Comparison of ENCODE assay signal across 20 mouse cellular contexts in the genomic region with DNA sequence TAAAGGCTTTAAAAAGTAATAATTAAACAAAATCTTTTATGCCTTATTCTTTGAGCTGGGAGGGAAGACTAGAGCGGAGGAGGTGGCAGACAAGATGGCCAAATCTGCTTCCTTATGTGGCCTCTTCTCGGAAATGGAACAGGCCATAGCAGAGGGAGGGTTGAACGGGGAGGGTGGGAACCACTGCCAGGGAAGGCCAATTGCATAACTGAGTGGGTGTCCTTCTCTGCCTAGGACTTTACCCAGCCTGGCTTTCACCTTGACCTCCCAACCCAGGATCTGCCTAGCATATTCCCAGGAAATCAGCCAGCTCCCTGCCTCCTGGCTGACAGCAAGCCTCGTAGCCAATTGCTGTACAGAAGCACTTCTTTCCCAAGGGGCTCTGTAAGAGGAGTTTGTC. TPM values are rescaled to one million over a fixed set of nuclear protein-coding genes. Genes with fewer than 3 reads are reported as not detected.
A peak's percentile ranks its signal among the peaks of the same experiment; 100 is the strongest.
DNase-seq lines count a peak whose midpoint lies in the region; ATAC-seq and TF ChIP-seq lines count a peak whose summit lies in the region.
"Had no signal": no experiment of that assay in that cellular context is flagged by ENCODE, and none has a peak within 500 bp of the region (broad histone marks: within the 10 kb centered on the region; RNA-seq: fewer than 3 reads in every experiment).

No protein-coding gene starts in this region.

- peaks cover 20% of the 10 kb centered on the region for H3K9me3 ChIP-seq in heart, embryonic 12.5 days (replicated peaks)
- no peaks in the 10 kb centered on the region for H3K9me3 ChIP-seq in kidney, embryonic 16.5 days (ENCODE audit: low read length)
- H3K9me3 ChIP-seq in forebrain, embryonic 14.5 days (replicated peaks; ENCODE audit: control insufficient read depth, low read length): no peaks in the 10 kb centered on the region

- DNase-seq in heart, adult 11 months: peak; percentile 81
- DNase-seq in testis, postnatal 14 days (ENCODE audit: low spot score): peak; percentile 9
- DNase-seq in testis, postnatal 10 days (ENCODE audit: low spot score): no peak
- DNase-seq in forebrain, embryonic 14.5 days (ENCODE audit: low spot score): no peak
- no peak for DNase-seq in thymus, postnatal 25 days
- DNase-seq: cerebellum, adult 11-12 months; cerebellum, postnatal 36 days; forebrain, postnatal 0 days; gastrocnemius, postnatal 10 days; heart, postnatal 4 days; lung, postnatal 10 days had no signal

- H3K9ac ChIP-seq in heart, embryonic 12.5 days: no peak overlapping the region
- H3K9ac ChIP-seq in kidney, embryonic 16.5 days (replicated peaks; ENCODE audit: low read length): no peak overlapping the region
- H3K9ac ChIP-seq in forebrain, embryonic 14.5 days (ENCODE audit: low read length): no peak overlapping the region
- H3K9ac ChIP-seq: forebrain, postnatal 0 days; limb, embryonic 12.5 days had no signal

- no peak for TF ChIP-seq POLR2A in myocyte (IDR thresholded peaks at IDR 0.05; ENCODE audit: insufficient read length, low read depth)

- H3K4me2 ChIP-seq in heart, embryonic 12.5 days: no peak overlapping the region
- no peak overlapping the region for H3K4me2 ChIP-seq in kidney, embryonic 16.5 days (replicated peaks; ENCODE audit: low read depth, low read length)
- H3K4me2 ChIP-seq in myocyte (ENCODE audit: low read depth): peak overlapping the region; percentile 58
- no peak overlapping the region for H3K4me2 ChIP-seq in forebrain, embryonic 14.5 days (ENCODE audit: low read length)
- H3K4me2 ChIP-seq: heart, embryonic 11.5 days; limb, embryonic 12.5 days had no signal

- no peaks in the 10 kb centered on the region for H3K27me3 ChIP-seq in heart, embryonic 12.5 days (replicated peaks)
- H3K27me3 ChIP-seq in kidney, embryonic 16.5 days (ENCODE audit: insufficient read depth, low read length): no peaks in the 10 kb centered on the region
- H3K27me3 ChIP-seq in myocyte (ENCODE audit: control insufficient read depth, insufficient read depth, insufficient read length): no peaks in the 10 kb centered on the region
- H3K27me3 ChIP-seq in forebrain, embryonic 14.5 days (replicated peaks; ENCODE audit: control insufficient read depth, insufficient read depth, low read length): no peaks in the 10 kb centered on the region
- H3K27me3 ChIP-seq: limb, embryonic 12.5 days had no signal

- H3ac ChIP-seq in myocyte (ENCODE audit: control insufficient read depth, insufficient read length): no peak overlapping the region

- no peaks in the 10 kb centered on the region for H3K79me2 ChIP-seq in myocyte (ENCODE audit: control insufficient read depth, insufficient read depth)

- H3K4me3 ChIP-seq in heart, embryonic 12.5 days: no peak overlapping the region
- no peak overlapping the region for H3K4me3 ChIP-seq in kidney, embryonic 16.5 days (ENCODE audit: low read length)
- no peak overlapping the region for H3K4me3 ChIP-seq in myocyte
- H3K4me3 ChIP-seq in forebrain, embryonic 14.5 days (ENCODE audit: low read depth, low read length): no peak overlapping the region
- H3K4me3 ChIP-seq: left cerebral cortex, adult 2 months; limb, embryonic 12.5 days had no signal

- H3K36me3 ChIP-seq in heart, embryonic 12.5 days: no peaks in the 10 kb centered on the region
- H3K36me3 ChIP-seq in kidney, embryonic 16.5 days (ENCODE audit: insufficient read depth, low read length): no peaks in the 10 kb centered on the region
- no peaks in the 10 kb centered on the region for H3K36me3 ChIP-seq in myocyte (ENCODE audit: control insufficient read depth, insufficient read depth)
- no peaks in the 10 kb centered on the region for H3K36me3 ChIP-seq in forebrain, embryonic 14.5 days (ENCODE audit: control insufficient read depth, insufficient read depth, low read length)
- H3K36me3 ChIP-seq: limb, embryonic 12.5 days had no signal

- ATAC-seq in heart, embryonic 12.5 days (ENCODE audit: insufficient number of reproducible peaks, low FRiP score): no peak
- ATAC-seq in kidney, embryonic 16.5 days (ENCODE audit: low FRiP score, low TSS enrichment): peak; percentile 64; the same call in 1 of the 2 replicates
- ATAC-seq in forebrain, embryonic 14.5 days: no peak
- ATAC-seq: forebrain, postnatal 0 days; hindbrain, postnatal 0 days had no signal

- H3K4me1 ChIP-seq in heart, embryonic 12.5 days (replicated peaks): no peaks in the 10 kb centered on the region
- H3K4me1 ChIP-seq in kidney, embryonic 16.5 days (ENCODE audit: insufficient read depth, low read length): no peaks in the 10 kb centered on the region
- no peaks in the 10 kb centered on the region for H3K4me1 ChIP-seq in forebrain, embryonic 14.5 days (ENCODE audit: control insufficient read depth, insufficient read depth, low read length)
- H3K4me1 ChIP-seq: limb, embryonic 12.5 days had no signal

- no peak overlapping the region for H3K27ac ChIP-seq in heart, embryonic 12.5 days (ENCODE audit: poor library complexity, severe bottlenecking)
- no peak overlapping the region for H3K27ac ChIP-seq in kidney, embryonic 16.5 days (ENCODE audit: low read length)
- H3K27ac ChIP-seq in forebrain, embryonic 14.5 days (ENCODE audit: low read depth, low read length): no peak overlapping the region
- H3K27ac ChIP-seq: hindbrain, postnatal 0 days; left cerebral cortex, adult 2 months; limb, embryonic 12.5 days had no signal

- 73% methylated on average over 4 of the region's 4 CpGs for WGBS in heart, embryonic 12.5 days
- 50% methylated on average over 4 of the region's 4 CpGs for WGBS in kidney, embryonic 16.5 days
- WGBS in forebrain, embryonic 14.5 days: 93% methylated on average over 4 of the region's 4 CpGs

TF ChIP-seq in myocyte, 11 proteins besides CTCF, POLR2A, EP300 and RAD21:
- no peak for TF ChIP-seq SRF (IDR thresholded peaks at IDR 0.05; ENCODE audit: control insufficient read depth, insufficient read length, low read depth)
- no peak for TF ChIP-seq MYOG (IDR thresholded peaks at IDR 0.05; ENCODE audit: control insufficient read depth in 1 of 3, insufficient read depth in 1 of 3, insufficient read length in 2 of 3, low read depth in 2 of 3)
- no peak for TF ChIP-seq TCF3 (IDR thresholded peaks at IDR 0.05; ENCODE audit: insufficient read length, low read depth)
- TF ChIP-seq CEBPB (IDR thresholded peaks at IDR 0.05; ENCODE audit: insufficient read depth, poor library complexity, severe bottlenecking): no peak
- no peak for TF ChIP-seq REST (IDR thresholded peaks at IDR 0.05; ENCODE audit: insufficient read depth, insufficient read length)
- TF ChIP-seq TCF12 (IDR thresholded peaks at IDR 0.05; ENCODE audit: insufficient read depth, poor library complexity, severe bottlenecking): no peak
- TF ChIP-seq E2F4 (IDR thresholded peaks at IDR 0.05; ENCODE audit: insufficient read depth): no peak
- TF ChIP-seq USF1 (IDR thresholded peaks at IDR 0.05; ENCODE audit: low read depth): no peak
- no peak for TF ChIP-seq MAX (IDR thresholded peaks at IDR 0.05; ENCODE audit: low read depth)
- TF ChIP-seq POLR2AphosphoS2 (IDR thresholded peaks at IDR 0.05; ENCODE audit: insufficient read length, low read depth): no peak
- TF ChIP-seq MYOD1 (IDR thresholded peaks at IDR 0.05; ENCODE audit: control insufficient read depth in 1 of 3, insufficient read length in 2 of 3, low read depth in 2 of 3): no peak
TF ChIP-seq in myocyte: peak in this region for 0.

RNA-seq across cellular contexts. Expression of a gene that starts 4.5 kb away (rescaled TPM):
- 0.17 and 0.32 TPM in 2 replicates for polyA plus RNA-seq in heart, embryonic 12.5 days (2016; fragmentation: Nextera tagmentation; extraction: Ambion mirVana)
- 1.3 and 1.5 TPM in 2 replicates for polyA plus RNA-seq in kidney, embryonic 16.5 days (2015; fragmentation: Nextera tagmentation; extraction: Ambion mirVana)
- polyA plus RNA-seq in myocyte (2012; fragmentation: generic; extraction: Trizol): 0.53 TPM
- not detected in 2 replicates for polyA plus RNA-seq in forebrain, embryonic 14.5 days (2014; fragmentation: Nextera tagmentation; extraction: Ambion mirVana)
- polyA plus RNA-seq: embryonic facial prominence, embryonic 11.5 days; forebrain, postnatal 0 days; hindbrain, postnatal 0 days; limb, embryonic 12.5 days had no signal

RNA-seq across cellular contexts. Expression of a gene that starts 26.5 kb away (rescaled TPM):
- polyA plus RNA-seq in heart, embryonic 12.5 days (2016; fragmentation: Nextera tagmentation; extraction: Ambion mirVana): not detected in 2 replicates
- not detected in 2 replicates for polyA plus RNA-seq in kidney, embryonic 16.5 days (2015; fragmentation: Nextera tagmentation; extraction: Ambion mirVana)
- polyA plus RNA-seq in myocyte (2012; fragmentation: generic; extraction: Trizol): 0.10 TPM
- not detected in 2 replicates for polyA plus RNA-seq in forebrain, embryonic 14.5 days (2014; fragmentation: Nextera tagmentation; extraction: Ambion mirVana)
- polyA plus RNA-seq: embryonic facial prominence, embryonic 11.5 days; forebrain, postnatal 0 days; limb, embryonic 12.5 days; testis, adult 2 months had no signal

RNA-seq across cellular contexts. Expression of a gene that starts 50.3 kb away (rescaled TPM):
- 0.17 and 0.28 TPM in 2 replicates for polyA plus RNA-seq in heart, embryonic 12.5 days (2016; fragmentation: Nextera tagmentation; extraction: Ambion mirVana)
- polyA plus RNA-seq in kidney, embryonic 16.5 days (2015; fragmentation: Nextera tagmentation; extraction: Ambion mirVana): 0.06 TPM in 1 of 2 replicates, not detected in the other
- 0.14 TPM for polyA plus RNA-seq in myocyte (2012; fragmentation: generic; extraction: Trizol)
- not detected in 2 replicates for polyA plus RNA-seq in forebrain, embryonic 14.5 days (2014; fragmentation: Nextera tagmentation; extraction: Ambion mirVana)
- polyA plus RNA-seq: embryonic facial prominence, embryonic 11.5 days; limb, embryonic 12.5 days had no signal

RNA-seq across cellular contexts. Expression of a gene that starts 58.6 kb away (rescaled TPM):
- 0.34 TPM in 1 of 2 replicates, not detected in the other for polyA plus RNA-seq in heart, embryonic 12.5 days (2016; fragmentation: Nextera tagmentation; extraction: Ambion mirVana)
- polyA plus RNA-seq in kidney, embryonic 16.5 days (2015; fragmentation: Nextera tagmentation; extraction: Ambion mirVana): 1.1 and 1.5 TPM in 2 replicates
- polyA plus RNA-seq in myocyte (2012; fragmentation: generic; extraction: Trizol): not detected
- not detected in 2 replicates for polyA plus RNA-seq in forebrain, embryonic 14.5 days (2014; fragmentation: Nextera tagmentation; extraction: Ambion mirVana)
- polyA plus RNA-seq: forebrain, postnatal 0 days; hindbrain, postnatal 0 days; limb, embryonic 12.5 days had no signal

Comparison
In these comparisons a context has a peak if more than half of its experiments do, and no peak if none do; other contexts are left out.
1. DNase-seq: peak in heart, adult 11 months (single experiment) and testis, postnatal 14 days (single experiment); none in testis, postnatal 10 days (single experiment), forebrain, embryonic 14.5 days (single experiment) and thymus, postnatal 25 days (single experiment).